Mouse (Mus musculus) layer of hippocampus, adult 2 months (tissue): Measurements from ENCODE around the gene Zc3h15. TPM values are rescaled to one million over a fixed set of nuclear protein-coding genes. Genes with fewer than 3 reads are reported as not detected.
"Not testable (repeated sequence)": the region's sequence is repeated elsewhere in the genome, so short reads cannot be mapped to it uniquely, and the experiment has no call there.

Experiments used
- DNase-seq, 2 experiments: peaks; one replicate each; pipeline ENCODE4 v3.0.0; 2022; ENCODE audit warnings: low spot score in 2 of 2
- H3K27ac ChIP-seq: fragments of 200-600 bp; 2 replicates; pipeline ENCODE4 v1.8.1; 2022
- H3K4me3 ChIP-seq: fragments of 200-600 bp; 2 replicates; pipeline ENCODE4 v1.8.1; 2022; ENCODE audit warnings: mild to moderate bottlenecking
- CTCF ChIP-seq: fragments of 200-600 bp; conservative IDR thresholded peaks from 2 replicates; pipeline ENCODE4 v1.8.1; 2022; ENCODE audit warnings: antibody characterized with exemption, mild to moderate bottlenecking, moderate library complexity
- total RNA-seq, 2 experiments: library from RNA; stranded (reverse); gene quantifications; 2 replicates each; pipeline ENCODE4 v1.2.3; 2021

Gene Zc3h15
- total RNA-seq, 2 experiments from 2014 or later, result 131 to 134 TPM

GRCm38 (mm10) chr2:83705580-83706158 lies 61.4 kb downstream of the Zc3h15 start:
- H3K27ac ChIP-seq, result no peak overlapping the region
- no peak overlapping the region for H3K4me3 ChIP-seq
- TF ChIP-seq CTCF, result no peak
- no peak for DNase-seq

- TF ChIP-seq CTCF, result no peak
- no peak overlapping the region for H3K4me3 ChIP-seq
- no peak overlapping the region for H3K27ac ChIP-seq
- no peak for DNase-seq
Observed at GRCm38 (mm10) chr2:83709896-83710524, 65.8 kb downstream of the Zc3h15 start.

- not testable (repeated sequence) for H3K4me3 ChIP-seq, DNase-seq, H3K27ac ChIP-seq
Observed at GRCm38 (mm10) chr2:83713281-83713680, 69.0 kb downstream of the Zc3h15 start.

- Histone ChIP-seq H3K4me3 (no peak overlapping the region), H3K27ac (no peak overlapping the region)
- no peak for DNase-seq
- no peak for TF ChIP-seq CTCF
Observed at GRCm38 (mm10) chr2:83713946-83714345, 69.7 kb downstream of the Zc3h15 start.

Other genes with a start within 250 kb of the Zc3h15 start
- gene Itgav, start 80.0 kb downstream of the Zc3h15 start, total RNA-seq, result 10 to 100 TPM; 68.7 to 69.5 TPM
- 100 to 1,000 TPM; 196 to 206 TPM for gene Fam171b, start 168.2 kb downstream of the Zc3h15 start, total RNA-seq